Mouse (Mus musculus): ENCODE results near the gene Nme7.

Nme7 gene

DNA sequence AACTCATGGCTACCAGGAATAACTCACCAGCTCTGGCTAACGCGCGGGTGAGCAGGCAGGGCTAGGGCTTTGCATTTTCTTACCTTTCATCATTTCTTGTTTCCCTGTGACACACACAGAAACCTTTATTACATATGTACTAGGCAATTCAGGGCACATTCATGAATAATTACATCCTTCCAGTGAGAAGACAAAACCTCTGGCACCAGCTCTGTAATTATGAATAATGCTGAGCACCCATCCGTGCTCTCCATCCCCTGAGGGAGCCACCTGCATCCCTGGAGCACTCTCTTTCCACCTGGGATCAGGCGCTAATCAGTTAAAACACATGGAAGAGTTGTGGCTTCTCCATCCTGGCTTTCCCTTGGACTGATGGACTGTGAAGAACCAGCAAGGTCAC lies at the start of gene Nme7:
Gene Nme7 (plus strand): TSS at position 301 of the 400 bp plus-strand sequence.
- DNase-seq = no peak

GRCm38 (mm10) chr1:164254836-164255235 lies 49.1 kb upstream of the Nme7 start:
- DNase-seq = no peak

DNA sequence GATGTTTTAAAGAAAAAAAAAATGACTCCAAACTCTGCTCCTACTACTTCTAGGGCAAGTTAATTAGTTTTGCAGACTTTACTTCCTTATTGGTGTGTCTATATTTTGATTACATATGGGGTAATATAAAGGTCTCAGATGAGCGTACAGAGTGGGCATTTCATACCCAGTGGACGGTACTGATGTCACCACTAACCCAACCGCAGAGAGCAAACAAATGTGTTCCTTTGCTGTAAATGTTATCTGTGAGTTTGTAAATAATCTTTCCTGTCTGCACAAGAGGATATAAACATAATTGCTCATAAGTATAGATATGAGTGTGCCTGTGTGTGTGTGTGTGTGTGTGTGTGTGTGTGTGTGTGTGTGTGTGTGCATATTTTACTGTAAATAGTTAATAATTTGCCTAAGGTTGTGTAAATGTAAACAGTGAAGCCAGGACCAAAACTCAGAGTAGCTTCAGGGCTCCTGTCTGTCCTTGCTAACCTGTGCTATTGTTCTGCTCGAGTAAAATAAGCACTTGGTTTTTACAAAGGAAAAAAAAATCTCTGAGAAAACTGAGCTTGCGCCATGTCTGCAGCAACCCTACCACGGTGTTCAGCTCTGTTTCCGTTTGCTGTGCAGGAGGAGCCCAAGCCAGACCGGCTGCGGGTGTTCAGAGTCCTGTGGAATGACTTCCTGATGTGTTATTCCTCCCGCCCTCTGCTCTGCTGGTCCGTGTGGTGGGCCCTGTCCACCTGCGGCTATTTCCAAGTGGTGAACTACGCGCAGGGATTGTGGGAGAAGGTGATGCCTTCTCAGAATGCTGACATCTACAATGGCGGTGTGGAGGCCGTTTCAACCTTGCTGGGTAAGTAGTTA lies 43.5 kb upstream of the Nme7 start:
- DNase-seq = no peak

DNA sequence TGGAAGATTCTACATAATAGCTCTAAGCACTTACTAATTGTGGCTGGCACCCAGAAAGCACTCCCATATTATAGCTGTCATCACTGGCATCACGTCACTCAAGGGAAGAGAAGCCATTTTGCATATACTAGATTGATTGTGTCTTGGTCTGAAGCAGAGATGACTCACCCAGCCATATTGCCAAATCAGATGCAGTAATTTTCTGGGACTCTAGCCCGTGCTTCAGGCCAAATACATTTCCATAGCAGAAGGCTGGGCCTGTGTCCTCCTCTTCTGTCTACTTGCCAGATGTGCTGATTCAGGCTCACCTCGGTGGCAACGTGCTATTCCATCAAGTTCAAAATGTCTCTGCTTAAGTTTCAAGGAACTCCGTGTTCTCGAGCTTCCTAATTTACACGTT lies 42.4 kb upstream of the Nme7 start:
- no peak for DNase-seq

- no peak for DNase-seq
Observed at GRCm38 (mm10) chr1:164270941-164271340, 33.0 kb upstream of the Nme7 start.

GRCm38 (mm10) chr1:164273659-164274058 lies 30.3 kb upstream of the Nme7 start:
- no peak for DNase-seq

DNA sequence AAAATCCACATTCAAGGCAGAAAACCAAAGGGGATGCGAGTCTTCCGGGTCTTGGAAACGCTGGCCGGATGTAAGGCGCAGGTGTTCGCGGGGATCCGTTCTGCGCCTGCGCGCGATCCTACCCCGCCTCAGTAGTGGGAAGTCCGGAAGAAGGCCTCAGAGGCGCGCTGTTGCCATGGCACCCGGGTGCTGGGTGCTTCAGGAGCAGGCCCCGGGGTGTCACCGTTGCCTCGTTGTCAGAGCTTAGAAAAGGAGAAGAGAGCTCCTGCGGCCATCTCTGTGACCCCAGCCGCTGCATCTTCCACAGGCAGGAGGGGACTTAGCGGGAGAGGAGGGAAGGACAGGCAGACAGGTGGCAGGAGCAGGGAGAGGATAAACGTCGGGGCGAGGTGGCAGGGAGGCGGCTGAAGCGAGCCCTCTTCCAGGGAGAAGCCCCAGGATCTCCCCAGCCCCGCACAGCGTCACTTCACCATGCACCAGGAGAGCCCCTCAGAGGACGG lies 28.4 kb upstream of the Nme7 start, which contains the start of gene Ccdc181:
Gene Ccdc181 (plus strand): TSS at position 131 of the 500 bp plus-strand sequence.
- DNase-seq = peak; percentile 93

- DNase-seq = no peak
Observed at GRCm38 (mm10) chr1:164276552-164276951, 27.4 kb upstream of the Nme7 start.

GRCm38 (mm10) chr1:164279332-164279731 lies 24.6 kb upstream of the Nme7 start:
- DNase-seq = no peak

DNA sequence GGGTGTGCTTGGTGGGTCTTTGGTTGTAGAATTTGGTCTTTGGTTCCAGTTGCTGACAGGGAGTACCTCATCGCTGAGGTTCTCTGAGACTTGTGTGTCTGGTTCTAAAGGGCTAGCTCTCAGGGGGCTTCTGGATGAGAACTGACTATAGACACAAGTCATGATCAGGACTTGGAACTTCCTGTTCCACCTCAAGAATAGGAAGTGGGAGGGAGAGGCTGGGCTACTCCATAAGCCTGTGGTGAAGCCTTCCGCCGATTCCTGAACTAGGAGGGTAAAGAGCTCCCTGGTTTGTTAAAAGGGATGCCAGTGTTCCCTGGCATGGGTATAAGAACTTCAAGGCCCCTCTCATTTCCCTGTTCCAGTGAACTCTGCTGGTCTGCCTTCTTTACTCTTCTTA lies 19.9 kb upstream of the Nme7 start:
- DNase-seq = no peak

DNA sequence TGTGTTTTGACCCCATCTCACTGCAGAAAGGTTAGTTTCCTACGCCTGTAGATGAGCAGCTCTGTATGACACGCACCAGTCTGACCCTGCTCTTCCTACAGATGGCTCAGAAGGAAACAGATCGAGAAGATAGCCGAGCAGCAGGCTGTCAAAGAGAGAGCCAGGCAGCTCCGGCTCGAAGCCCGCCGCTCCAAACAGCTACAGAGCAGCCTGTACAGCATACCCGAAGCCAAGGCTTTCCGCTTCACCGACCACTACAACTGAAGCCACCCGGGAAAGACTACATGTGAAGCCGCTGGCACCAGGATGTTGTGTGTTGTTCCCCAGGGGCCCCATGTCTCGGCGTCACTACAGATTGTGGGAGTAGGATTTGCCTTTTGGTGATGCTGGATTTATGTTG lies 16.5 kb upstream of the Nme7 start:
- no peak for DNase-seq

- DNase-seq = no peak
Observed at GRCm38 (mm10) chr1:164292040-164292439, 11.9 kb upstream of the Nme7 start.

DNA sequence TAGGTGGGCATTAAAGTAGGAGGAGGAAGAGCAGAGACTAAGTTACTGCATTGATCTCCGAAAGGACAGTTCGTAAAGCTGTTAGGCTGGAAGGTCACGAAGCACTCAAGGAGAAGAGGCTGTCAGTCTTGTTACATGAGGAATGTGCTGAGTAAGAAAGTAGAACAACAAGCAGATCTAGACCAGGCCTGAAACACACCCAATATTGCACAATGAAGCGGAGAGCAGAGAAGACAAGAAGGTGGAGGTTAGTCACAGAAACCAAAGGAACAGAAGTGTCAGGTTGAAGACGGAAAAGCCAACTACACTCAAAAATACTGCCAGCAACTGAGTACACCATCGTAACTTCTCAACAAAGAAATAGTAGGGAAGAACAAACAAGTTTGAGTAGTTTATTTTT lies 9.8 kb upstream of the Nme7 start:
- no peak for DNase-seq

- DNase-seq = no peak
Observed at GRCm38 (mm10) chr1:164296473-164296872, 7.4 kb upstream of the Nme7 start.

- DNase-seq = no peak
Observed at GRCm38 (mm10) chr1:164301949-164302348, 2.0 kb upstream of the Nme7 start.

- peak; percentile 96 for DNase-seq
Observed at GRCm38 (mm10) chr1:164307124-164307751, 3.3 kb downstream of the Nme7 start, which contains the start of gene Blzf1. Gene Blzf1, minus strand, starts transcription at chr1:164307489.

- DNase-seq = no peak
Observed at GRCm38 (mm10) chr1:164307922-164308321, 4.0 kb downstream of the Nme7 start.

GRCm38 (mm10) chr1:164314085-164314484 lies 10.2 kb downstream of the Nme7 start:
- DNase-seq = no peak

- DNase-seq = no peak
Observed at GRCm38 (mm10) chr1:164315266-164315665, 11.3 kb downstream of the Nme7 start.

DNA sequence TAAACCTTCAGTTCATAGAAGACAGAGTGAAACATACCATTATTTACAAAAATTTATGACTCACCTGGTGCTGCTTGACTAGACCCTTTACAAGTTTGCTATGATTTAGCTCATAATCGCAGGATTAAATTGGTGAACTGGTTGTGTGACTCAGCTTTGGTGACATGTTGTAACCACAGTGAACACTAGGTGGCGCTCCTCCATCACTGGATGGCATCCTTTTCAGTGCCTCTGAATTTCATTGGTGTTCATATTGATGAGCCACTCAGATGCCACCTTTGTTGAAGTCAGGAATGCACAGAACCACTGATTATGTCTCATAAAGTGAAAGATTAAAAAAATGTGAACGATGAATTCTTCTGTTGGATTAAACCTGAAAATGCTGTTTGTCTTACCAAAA lies 12.8 kb downstream of the Nme7 start:
- peak; percentile 68 for DNase-seq

DNA sequence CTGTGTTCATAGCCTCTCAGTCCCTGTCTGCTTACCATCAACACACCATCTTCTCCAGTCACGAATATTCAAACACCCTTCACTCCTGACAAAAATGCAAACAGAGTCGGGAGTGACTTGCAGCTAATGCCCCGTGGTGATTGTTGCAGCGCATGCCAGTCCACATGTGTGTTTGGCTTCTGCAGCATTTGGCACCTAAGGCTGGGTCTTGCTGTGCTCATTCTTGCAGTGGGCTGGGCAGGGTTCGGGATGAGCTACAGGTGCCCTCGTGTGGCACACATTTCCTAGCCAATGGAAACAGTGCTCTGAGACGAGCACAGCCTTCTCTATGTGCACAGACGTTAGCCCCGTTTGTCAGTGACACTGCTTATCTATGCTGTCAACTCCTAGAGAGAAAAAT lies 13.3 kb downstream of the Nme7 start:
- DNase-seq = no peak

DNA sequence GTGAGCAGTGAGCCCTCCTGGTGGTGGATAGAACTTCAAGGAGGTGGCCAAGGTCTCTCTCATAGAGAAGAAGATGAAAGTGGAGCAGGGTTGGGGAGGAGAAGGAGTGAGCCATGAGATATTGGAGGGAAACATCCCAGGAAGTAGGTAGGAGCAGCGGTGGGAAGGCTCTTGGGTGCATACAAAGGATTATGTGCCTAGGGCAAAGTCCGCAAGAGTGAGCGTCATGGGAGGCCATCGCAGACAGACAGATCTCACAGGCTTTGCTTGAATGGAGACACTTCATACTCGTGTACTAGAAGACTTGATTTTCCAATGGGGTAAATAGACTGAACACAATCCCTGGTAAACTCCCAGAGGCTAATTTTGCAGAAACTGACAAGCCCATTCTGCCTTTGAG lies 14.6 kb downstream of the Nme7 start:
- no peak for DNase-seq

DNA sequence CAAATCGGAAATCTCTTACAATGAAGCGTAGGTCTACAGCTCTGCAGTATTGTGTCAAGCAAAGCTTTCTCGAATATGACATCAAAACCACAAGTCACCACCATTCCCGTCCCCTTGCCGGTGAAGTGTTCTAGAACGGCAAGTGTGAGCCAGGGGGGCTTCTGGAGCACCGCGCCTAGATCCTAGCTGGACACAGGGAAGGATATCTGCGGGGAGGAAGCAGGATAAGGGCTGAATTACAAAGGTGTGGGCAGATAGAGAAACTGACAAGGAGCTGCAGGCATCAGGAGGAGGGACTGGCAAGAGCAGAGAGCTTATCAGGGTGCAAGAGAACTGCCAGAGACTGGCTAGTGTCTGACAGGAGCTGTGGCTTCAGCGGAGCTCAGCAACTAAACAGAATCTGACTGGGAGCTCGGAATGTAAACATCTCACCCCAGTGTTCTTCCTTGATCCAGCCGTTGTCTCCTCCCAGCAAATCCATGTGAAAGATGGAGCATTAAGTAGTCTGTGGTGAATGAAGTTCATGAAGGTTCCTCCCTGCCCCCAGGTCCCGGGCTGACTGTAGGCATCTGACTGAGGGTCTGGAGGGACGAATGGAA lies 15.7 kb downstream of the Nme7 start:
- no peak for DNase-seq

DNA sequence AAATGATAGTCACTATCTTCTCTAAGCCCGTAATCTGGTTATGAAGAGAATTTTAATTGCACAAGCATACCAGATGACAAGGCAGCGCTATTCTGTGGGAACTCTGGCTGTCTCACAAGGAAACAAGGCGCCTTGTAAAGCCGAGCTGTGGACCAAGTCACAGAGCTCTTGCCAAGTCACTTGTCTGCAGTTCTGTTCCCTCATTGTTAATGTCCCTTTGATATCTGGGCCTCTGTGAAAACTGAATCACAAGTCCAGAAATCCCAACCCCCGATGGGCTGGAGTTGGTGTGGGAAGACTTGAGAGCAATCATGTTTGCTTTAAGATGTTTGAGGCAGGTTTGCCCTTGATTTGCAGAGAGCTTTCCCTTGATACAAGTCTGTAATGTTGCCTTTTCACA lies 16.8 kb downstream of the Nme7 start:
- DNase-seq = no peak
